In genomic region chr17:32393944-32394343, GRCm38 (mm10) we compare ENCODE assay signal across 20 mouse cellular contexts. TPM values are rescaled to one million over a fixed set of nuclear protein-coding genes. Genes with fewer than 3 reads are reported as not detected.
"Had no signal": no experiment of that assay in that cellular context is flagged by ENCODE, and none has a peak within 500 bp of the region (broad histone marks: within the 10 kb centered on the region; RNA-seq: fewer than 3 reads in every experiment).

No protein-coding gene starts in this region.

- DNase-seq: gastrocnemius, adult 2 months; gastrocnemius, postnatal 10 days; gastrocnemius, postnatal 25 days; heart, postnatal 10 days; heart, postnatal 4 days; kidney, adult 18-20 months; kidney, adult 8-10 months; kidney, postnatal 10 days; kidney, postnatal 25 days; kidney, postnatal 4 days; liver; liver, embryonic 13.5 days had no signal

RNA-seq across cellular contexts. Expression of gene Pglyrp2, which starts 30.0 kb away (rescaled TPM):
- total RNA-seq: gastrocnemius, adult 2 months; gastrocnemius, postnatal 10 days; gastrocnemius, postnatal 25 days; heart, postnatal 4 days; layer of hippocampus, adult 2 months; layer of hippocampus, postnatal 10 days; layer of hippocampus, postnatal 25 days; left cerebral cortex, adult 2 months; left cerebral cortex, postnatal 14 days; left cerebral cortex, postnatal 36 days had no signal

RNA-seq across cellular contexts. Expression of gene Cyp4f39, which starts 58.6 kb away (rescaled TPM):
- total RNA-seq: gastrocnemius, postnatal 4 days; heart, adult 2 months; layer of hippocampus, adult 2 months; layer of hippocampus, postnatal 10 days; layer of hippocampus, postnatal 25 days; left cerebral cortex, adult 2 months; left cerebral cortex, postnatal 14 days; left cerebral cortex, postnatal 36 days had no signal
